Mouse (Mus musculus): Measurements from ENCODE around the gene Adam15. TPM values are rescaled to one million over a fixed set of nuclear protein-coding genes. Genes with fewer than 3 reads are reported as not detected.

Adam15 gene
- polyA plus RNA-seq, 1 experiment = 49.6 TPM

- WGBS = 72% methylated on average over 11 of the region's 11 CpGs
- Histone ChIP-seq H3K4me1 (ENCODE audit: control insufficient read depth, insufficient read depth, insufficient read length) (peaks cover 50% of the 10 kb centered on the region), H3K4me3 (ENCODE audit: extremely low read depth, insufficient read depth, insufficient read length) (peak overlapping the region; percentile 49; the same call in 1 of the 2 replicates), H3K27ac (ENCODE audit: insufficient read depth, low read length) (peak overlapping the region; percentile 84), H3K36me3 (ENCODE audit: control insufficient read depth, insufficient read depth, low read length) (no peaks in the 10 kb centered on the region), H3K27me3 (ENCODE audit: control insufficient read depth, insufficient read depth, low read length) (no peaks in the 10 kb centered on the region)
- DNase-seq (ENCODE audit: low read depth in 1 of 2, low spot score in 2 of 2) = no peak
- TF ChIP-seq CTCF (IDR thresholded peaks at IDR 0.05; ENCODE audit: extremely low read depth, insufficient read depth, insufficient read length, insufficient replicate concordance) (no peak), POLR2A (IDR thresholded peaks at IDR 0.05; ENCODE audit: low read depth, low read length) (no peak)
These were observed 38.5 kb upstream of the Adam15 start for GRCm38 (mm10) chr3:89388134-89388881.

- H3K4me3 ChIP-seq (ENCODE audit: extremely low read depth, insufficient read depth, insufficient read length) = peak overlapping the region; percentile 49; the same call in 1 of the 2 replicates
- H3K4me1 ChIP-seq (ENCODE audit: control insufficient read depth, insufficient read depth, insufficient read length) = peaks cover 50% of the 10 kb centered on the region
- DNase-seq (ENCODE audit: low read depth in 1 of 2, low spot score in 2 of 2) = no peak
- H3K36me3 ChIP-seq (ENCODE audit: control insufficient read depth, insufficient read depth, low read length) = no peaks in the 10 kb centered on the region; the same call in 1 of the 2 replicates
- no peak for TF ChIP-seq CTCF (IDR thresholded peaks at IDR 0.05; ENCODE audit: extremely low read depth, insufficient read depth, insufficient read length, insufficient replicate concordance)
- no peak for TF ChIP-seq POLR2A (IDR thresholded peaks at IDR 0.05; ENCODE audit: low read depth, low read length)
- H3K27me3 ChIP-seq (ENCODE audit: control insufficient read depth, insufficient read depth, low read length) = no peaks in the 10 kb centered on the region
- 64% methylated on average over 11 of the region's 11 CpGs for WGBS
- peak overlapping the region; percentile 84 for H3K27ac ChIP-seq (ENCODE audit: insufficient read depth, low read length)
These were observed 37.8 kb upstream of the Adam15 start for GRCm38 (mm10) chr3:89387632-89388031.

- Histone ChIP-seq H3K27me3 (ENCODE audit: control insufficient read depth, insufficient read depth, low read length) (no peaks in the 10 kb centered on the region), H3K4me1 (ENCODE audit: control insufficient read depth, insufficient read depth, insufficient read length) (peaks cover 50% of the 10 kb centered on the region), H3K4me3 (ENCODE audit: extremely low read depth, insufficient read depth, insufficient read length) (peak overlapping the region; percentile 49), H3K36me3 (ENCODE audit: control insufficient read depth, insufficient read depth, low read length) (no peaks in the 10 kb centered on the region; the same call in 1 of the 2 replicates), H3K27ac (ENCODE audit: insufficient read depth, low read length) (peak overlapping the region; percentile 84)
- WGBS = 77% methylated on average over 16 of the region's 17 CpGs
- TF ChIP-seq POLR2A (IDR thresholded peaks at IDR 0.05; ENCODE audit: low read depth, low read length) = no peak
- no peak for TF ChIP-seq CTCF (IDR thresholded peaks at IDR 0.05; ENCODE audit: extremely low read depth, insufficient read depth, insufficient read length, insufficient replicate concordance)
- peak in 1 of 2 experiments; percentile 35 for DNase-seq (ENCODE audit: low read depth in 1 of 2, low spot score in 2 of 2)
These were observed 36.9 kb upstream of the Adam15 start for GRCm38 (mm10) chr3:89386438-89387420.

- Histone ChIP-seq H3K4me1 (ENCODE audit: control insufficient read depth, insufficient read depth, insufficient read length) (peaks cover 42% of the 10 kb centered on the region), H3K27ac (ENCODE audit: insufficient read depth, low read length) (peak overlapping the region; percentile 69), H3K27me3 (ENCODE audit: control insufficient read depth, insufficient read depth, low read length) (no peaks in the 10 kb centered on the region), H3K4me3 (ENCODE audit: extremely low read depth, insufficient read depth, insufficient read length) (peak overlapping the region; percentile 49; the same call in 1 of the 2 replicates), H3K36me3 (ENCODE audit: control insufficient read depth, insufficient read depth, low read length) (peaks cover 10% of the 10 kb centered on the region)
- peak in 1 of 2 experiments; percentile 48 for DNase-seq (ENCODE audit: low read depth in 1 of 2, low spot score in 2 of 2)
- 11% methylated on average over 11 of the region's 11 CpGs for WGBS
- no peak for TF ChIP-seq POLR2A (IDR thresholded peaks at IDR 0.05; ENCODE audit: low read depth, low read length)
- TF ChIP-seq CTCF (IDR thresholded peaks at IDR 0.05; ENCODE audit: extremely low read depth, insufficient read depth, insufficient read length, insufficient replicate concordance) = no peak
These were observed 35.7 kb upstream of the Adam15 start for GRCm38 (mm10) chr3:89385451-89385850.

- peaks cover 40% of the 10 kb centered on the region for H3K4me1 ChIP-seq (ENCODE audit: control insufficient read depth, insufficient read depth, insufficient read length)
- no peak for TF ChIP-seq POLR2A (IDR thresholded peaks at IDR 0.05; ENCODE audit: low read depth, low read length)
- no peak for TF ChIP-seq CTCF (IDR thresholded peaks at IDR 0.05; ENCODE audit: extremely low read depth, insufficient read depth, insufficient read length, insufficient replicate concordance)
- peak overlapping the region; percentile 49; the same call in 1 of the 2 replicates for H3K4me3 ChIP-seq (ENCODE audit: extremely low read depth, insufficient read depth, insufficient read length)
- no peaks in the 10 kb centered on the region for H3K27me3 ChIP-seq (ENCODE audit: control insufficient read depth, insufficient read depth, low read length)
- 69% methylated on average over 12 of the region's 12 CpGs for WGBS
- no peak for DNase-seq (ENCODE audit: low read depth in 1 of 2, low spot score in 2 of 2)
- peaks cover 15% of the 10 kb centered on the region for H3K36me3 ChIP-seq (ENCODE audit: control insufficient read depth, insufficient read depth, low read length)
- H3K27ac ChIP-seq (ENCODE audit: insufficient read depth, low read length) = peak overlapping the region; percentile 69; the same call in 1 of the 2 replicates
These were observed 34.7 kb upstream of the Adam15 start for GRCm38 (mm10) chr3:89384331-89385076.

GRCm38 (mm10) chr3:89383651-89384255 is 34.0 kb upstream of the Adam15 start:
- no peak overlapping the region for H3K27ac ChIP-seq (ENCODE audit: insufficient read depth, low read length)

More at GRCm38 (mm10) chr3:89383651-89384255, 34.0 kb upstream of the Adam15 start:
- H3K27me3 ChIP-seq (ENCODE audit: control insufficient read depth, insufficient read depth, low read length) = no peaks in the 10 kb centered on the region
- 78% methylated on average over 5 of the region's 5 CpGs for WGBS
- no peak overlapping the region for H3K4me3 ChIP-seq (ENCODE audit: extremely low read depth, insufficient read depth, insufficient read length)
- H3K4me1 ChIP-seq (ENCODE audit: control insufficient read depth, insufficient read depth, insufficient read length) = peaks cover 42% of the 10 kb centered on the region
- peaks cover 17% of the 10 kb centered on the region for H3K36me3 ChIP-seq (ENCODE audit: control insufficient read depth, insufficient read depth, low read length)
- TF ChIP-seq POLR2A (IDR thresholded peaks at IDR 0.05; ENCODE audit: low read depth, low read length) (no peak), CTCF (IDR thresholded peaks at IDR 0.05; ENCODE audit: extremely low read depth, insufficient read depth, insufficient read length, insufficient replicate concordance) (no peak)
- DNase-seq (ENCODE audit: low read depth in 1 of 2, low spot score in 2 of 2) = no peak
